Mouse (Mus musculus) neutrophil, adult 65 days (primary cell): ENCODE results near the gene Chgb. TPM values are rescaled to one million over a fixed set of nuclear protein-coding genes. Genes with fewer than 3 reads are reported as not detected.

Source experiments
- total RNA-seq: library from RNA; stranded (reverse); gene quantifications from 2 replicates; pipeline ENCODE4 v1.2.4, GENCODE M21; 2023

Gene Chgb
- total RNA-seq = not detected in 2 replicates

DNA sequence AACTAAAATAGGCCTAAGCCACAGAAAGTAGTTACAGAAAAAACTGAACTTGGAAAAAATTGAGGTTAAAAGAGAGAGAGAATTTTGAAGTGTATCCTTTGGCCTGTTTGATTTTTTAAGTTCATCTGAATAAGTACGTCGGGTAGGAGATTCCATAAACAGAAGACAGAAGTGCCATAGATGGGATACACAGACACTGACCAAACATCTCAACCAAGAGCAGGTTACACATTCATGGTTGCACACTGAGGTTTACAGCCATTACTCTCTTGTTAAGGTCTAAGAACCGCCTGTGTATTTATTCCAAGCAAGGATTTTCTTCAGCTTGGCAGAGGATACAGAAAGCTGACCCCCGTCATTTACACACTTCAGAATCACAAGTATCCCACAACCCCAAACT is at the start of gene Chgb:
Gene Chgb (plus strand): TSS at position 301 of the 400 bp plus-strand sequence.

DNA sequence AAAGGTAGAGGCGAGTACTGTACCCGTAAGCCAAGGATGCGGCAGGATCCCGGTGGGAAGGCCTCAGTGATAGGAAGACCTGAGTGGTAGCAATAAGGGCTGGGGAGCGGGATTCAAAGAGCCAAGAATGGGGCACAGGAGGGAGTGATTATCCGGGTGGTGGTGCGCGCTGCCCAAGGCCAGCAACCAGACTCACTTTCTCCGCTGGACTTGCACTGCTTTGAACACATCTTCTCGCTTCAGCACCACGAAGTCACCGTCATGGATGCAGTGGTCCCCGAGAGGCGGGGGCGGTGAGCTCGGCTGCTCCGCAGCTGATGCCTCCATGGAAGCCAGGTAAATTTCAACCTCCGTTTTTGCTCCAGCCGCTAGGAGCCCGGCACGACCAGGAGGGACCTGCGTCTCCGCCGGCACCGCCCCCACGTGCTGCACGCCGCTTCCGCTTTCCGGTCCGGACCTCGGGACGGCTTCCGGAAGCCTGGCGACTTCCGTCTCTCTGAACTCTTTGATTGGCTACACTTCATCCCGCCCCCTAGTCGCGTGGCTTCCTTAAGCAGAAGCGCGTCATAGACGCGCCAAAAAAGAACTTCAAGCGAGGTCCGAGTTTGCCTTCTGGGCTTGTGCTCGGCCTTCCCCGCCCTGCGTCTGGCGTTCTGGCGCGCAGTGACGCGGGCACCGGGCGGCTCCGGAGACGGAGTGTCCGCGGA is 34.7 kb downstream of the Chgb start, which contains the start of the genes Trmt6 and Mcm8:
Gene Trmt6 (minus strand): TSS at position 448 of the 707 bp plus-strand sequence.
Gene Mcm8 (plus strand): TSS at position 534 of the 707 bp plus-strand sequence.

Other genes with a start within 250 kb of the Chgb start
- 125 and 126 TPM in 2 replicates for gene Gpcpd1, start 193.5 kb upstream of the Chgb start, total RNA-seq
- gene Shld1, start 94.3 kb upstream of the Chgb start, total RNA-seq = 11.9 and 16.7 TPM in 2 replicates
- 7.8 and 12.3 TPM in 2 replicates for gene Trmt6, start 34.8 kb downstream of the Chgb start, total RNA-seq
- 2.1 and 2.5 TPM in 2 replicates for gene Mcm8, start 34.9 kb downstream of the Chgb start, total RNA-seq
- 5.7 and 7.6 TPM in 2 replicates for gene Crls1, start 65.4 kb downstream of the Chgb start, total RNA-seq
- 0.09 TPM in 1 of 2 replicates, not detected in the other for gene Lrrn4, start 99.6 kb downstream of the Chgb start, total RNA-seq
- gene Fermt1, start 164.6 kb downstream of the Chgb start, total RNA-seq = not detected in 2 replicates